Mouse (Mus musculus) testis, adult 2 months (tissue): ENCODE data around the gene Cep131. TPM values are rescaled to one million over a fixed set of nuclear protein-coding genes. Genes with fewer than 3 reads are reported as not detected.

Source experiments
- H3K27ac ChIP-seq: fragments of 200-500 bp; 2 replicates; pipeline ENCODE4 v1.5.1; 2012; ENCODE audit warnings: low read depth, low read length; ENCODE audit not compliant: control insufficient read depth, insufficient read depth
- H3K27me3 ChIP-seq: fragments of 200-500 bp; 2 replicates; pipeline ENCODE4 v1.6.1; 2012; ENCODE audit warnings: mild to moderate bottlenecking, low read length, moderate library complexity; ENCODE audit not compliant: control insufficient read depth, insufficient read depth
- H3K36me3 ChIP-seq: fragments of 200-500 bp; 2 replicates; pipeline ENCODE4 v1.6.1; 2012; ENCODE audit warnings: mild to moderate bottlenecking, low read length; ENCODE audit not compliant: control insufficient read depth, insufficient read depth
- H3K4me1 ChIP-seq: fragments of 200-500 bp; 2 replicates; pipeline ENCODE4 v1.6.1; 2012; ENCODE audit warnings: low read length; ENCODE audit not compliant: control insufficient read depth, insufficient read depth
- H3K4me3 ChIP-seq: fragments of 200-500 bp; 2 replicates; pipeline ENCODE4 v1.5.1; 2012; ENCODE audit warnings: low read depth, mild to moderate bottlenecking, low read length, moderate library complexity, mixed read lengths; ENCODE audit not compliant: control insufficient read depth
- CTCF ChIP-seq: fragments of 200-500 bp; IDR thresholded peaks from 2 replicates; pipeline ENCODE4 v1.5.1; 2012; ENCODE audit warnings: low read depth, mild to moderate bottlenecking, inconsistent platforms, low read length, moderate library complexity; ENCODE audit not compliant: control insufficient read depth, insufficient read depth, insufficient replicate concordance
- POLR2A ChIP-seq: fragments of 200-500 bp; IDR thresholded peaks from 2 replicates; pipeline ENCODE4 v1.6.1; 2012; ENCODE audit warnings: low read depth, mild to moderate bottlenecking, inconsistent platforms, low read length, moderate library complexity; ENCODE audit not compliant: control insufficient read depth
- polyA plus RNA-seq: library from polyadenylated mRNA; depleted of rRNA; stranded (reverse); fragments of >200 nt; gene quantifications from 2 replicates; pipeline ENCODE4 v1.2.3, GENCODE M21; 2012

Gene Cep131
- polyA plus RNA-seq, 1 experiment: 41.3 TPM

GRCm38 (mm10) chr11:120063326-120063725 is 23.3 kb downstream of the Cep131 start:
- no peaks in the 10 kb centered on the region for H3K36me3 ChIP-seq
- no peak overlapping the region for H3K4me3 ChIP-seq
- H3K4me1 ChIP-seq: no peaks in the 10 kb centered on the region
- no peak overlapping the region for H3K27ac ChIP-seq
- TF ChIP-seq POLR2A (no peak), CTCF (no peak)
- H3K27me3 ChIP-seq: no peaks in the 10 kb centered on the region

- Histone ChIP-seq H3K27ac (no peak overlapping the region), H3K27me3 (no peaks in the 10 kb centered on the region), H3K4me1 (peaks cover 3% of the 10 kb centered on the region; the same call in 1 of the 2 replicates), H3K4me3 (no peak overlapping the region), H3K36me3 (no peaks in the 10 kb centered on the region)
- TF ChIP-seq CTCF (no peak), POLR2A (no peak)
Observed at GRCm38 (mm10) chr11:120060634-120061033, 26.0 kb downstream of the Cep131 start.

GRCm38 (mm10) chr11:120055953-120056732 is 30.5 kb downstream of the Cep131 start:
- no peak for TF ChIP-seq CTCF
- TF ChIP-seq POLR2A: no peak
- Histone ChIP-seq H3K27me3 (no peaks in the 10 kb centered on the region), H3K4me3 (no peak overlapping the region), H3K27ac (no peak overlapping the region), H3K36me3 (no peaks in the 10 kb centered on the region), H3K4me1 (peaks cover 3% of the 10 kb centered on the region; the same call in 1 of the 2 replicates)

GRCm38 (mm10) chr11:120053846-120054245 is 32.8 kb downstream of the Cep131 start:
- no peak for TF ChIP-seq POLR2A
- no peak for TF ChIP-seq CTCF
- Histone ChIP-seq H3K36me3 (no peaks in the 10 kb centered on the region), H3K27me3 (no peaks in the 10 kb centered on the region), H3K4me3 (no peak overlapping the region), H3K27ac (no peak overlapping the region), H3K4me1 (peaks cover 3% of the 10 kb centered on the region; the same call in 1 of the 2 replicates)

GRCm38 (mm10) chr11:120052274-120052673 is 34.4 kb downstream of the Cep131 start:
- Histone ChIP-seq H3K36me3 (no peaks in the 10 kb centered on the region), H3K4me1 (peaks cover 3% of the 10 kb centered on the region; the same call in 1 of the 2 replicates), H3K27me3 (no peaks in the 10 kb centered on the region), H3K4me3 (no peak overlapping the region), H3K27ac (no peak overlapping the region)
- TF ChIP-seq POLR2A (no peak), CTCF (no peak)

GRCm38 (mm10) chr11:120051124-120051811 is 35.4 kb downstream of the Cep131 start:
- TF ChIP-seq POLR2A (no peak), CTCF (no peak)
- Histone ChIP-seq H3K4me3 (no peak overlapping the region), H3K27me3 (peaks cover 2% of the 10 kb centered on the region; the same call in 1 of the 2 replicates), H3K36me3 (no peaks in the 10 kb centered on the region), H3K4me1 (peaks cover 7% of the 10 kb centered on the region), H3K27ac (no peak overlapping the region)

GRCm38 (mm10) chr11:120049067-120049466 is 37.6 kb downstream of the Cep131 start:
- Histone ChIP-seq H3K27me3 (peaks cover 3% of the 10 kb centered on the region; the same call in 1 of the 2 replicates), H3K4me3 (no peak overlapping the region), H3K36me3 (no peaks in the 10 kb centered on the region), H3K27ac (no peak overlapping the region), H3K4me1 (peaks cover 7% of the 10 kb centered on the region)
- TF ChIP-seq CTCF: no peak
- TF ChIP-seq POLR2A: no peak
